Mouse (Mus musculus) spleen, postnatal 10 days (tissue): ENCODE measurements around the gene Slc38a11.

Source experiments
- DNase-seq, 2 experiments: peaks; one replicate each; pipeline ENCODE4 v3.0.0; 2021 to 2022; ENCODE audit warnings: low spot score in 2 of 2

The Slc38a11 gene

DNA sequence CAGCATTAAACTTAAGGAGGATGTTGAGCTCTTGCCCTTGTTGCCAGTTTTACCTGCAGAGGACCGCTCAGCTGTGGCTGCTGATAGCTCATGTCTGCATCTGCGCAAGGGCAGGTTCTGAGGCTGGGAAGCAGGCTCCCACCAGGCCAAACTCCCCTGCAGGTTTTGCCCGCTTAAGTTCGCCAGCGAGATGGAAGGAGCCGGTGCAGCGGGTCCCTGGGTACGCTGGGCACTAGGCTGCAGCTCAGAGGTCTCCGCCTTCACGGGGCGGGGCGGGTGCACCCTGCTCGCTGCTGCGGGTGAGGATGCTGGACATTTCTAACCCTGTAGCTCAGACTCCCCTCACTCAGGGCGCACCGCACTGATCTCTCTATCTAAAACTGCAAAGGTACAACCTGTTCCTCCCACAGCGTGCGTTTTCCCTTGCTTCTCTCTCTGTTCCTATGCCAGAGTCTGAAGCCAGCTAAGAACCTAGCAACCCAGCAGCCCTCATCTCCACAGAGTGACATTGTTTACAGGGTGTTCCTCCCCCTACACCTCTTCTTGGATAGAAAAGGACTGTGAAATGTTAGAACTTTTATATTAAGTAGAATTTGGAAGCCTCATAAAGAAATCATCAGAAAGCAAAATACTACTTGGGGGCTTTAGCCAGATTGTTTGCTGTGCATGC is at the start of gene Slc38a11:
Gene Slc38a11 (minus strand): TSS at position 207 of the 670 bp plus-strand sequence.
- DNase-seq, result peak in 1 of 2 experiments; percentile 16

DNA sequence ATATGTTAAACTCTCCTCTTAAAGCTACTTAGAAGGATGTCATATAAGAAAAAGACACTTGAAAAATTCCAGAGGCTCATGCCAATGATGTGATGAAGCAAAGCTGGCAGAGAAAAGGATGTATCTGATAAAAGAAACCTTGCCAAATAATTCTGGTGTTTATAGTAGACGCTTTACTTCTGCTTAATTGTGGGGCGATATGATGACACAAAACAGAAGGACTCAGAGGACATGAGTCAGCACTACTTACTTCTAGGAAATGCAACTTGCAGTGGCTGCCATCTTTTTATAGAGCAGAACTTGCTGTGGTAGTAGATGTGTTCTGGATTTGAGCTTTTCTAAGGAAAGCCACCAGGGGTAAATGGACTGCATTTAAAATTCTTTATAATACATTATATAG is 43.3 kb upstream of the Slc38a11 start:
- DNase-seq, result no peak

DNA sequence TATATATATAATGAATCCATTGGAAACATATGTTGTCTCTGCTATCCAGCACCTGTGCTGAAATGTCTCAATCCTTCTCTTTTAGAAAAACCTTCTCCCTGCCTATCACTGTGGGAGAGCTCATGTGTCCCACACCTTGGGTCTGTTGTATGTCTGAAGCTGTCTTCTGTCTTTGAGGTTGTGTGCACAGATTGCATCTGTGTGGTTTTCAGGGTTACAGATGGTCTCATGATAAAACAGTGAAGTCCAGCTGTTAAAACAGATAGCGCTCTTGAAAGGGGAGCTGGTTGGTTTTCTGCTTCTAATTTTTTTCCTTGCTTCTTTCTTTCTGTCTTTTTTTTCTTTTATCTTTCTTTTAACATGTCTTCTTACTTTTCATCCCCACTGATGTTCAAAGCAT is 41.6 kb upstream of the Slc38a11 start:
- DNase-seq, result no peak

DNA sequence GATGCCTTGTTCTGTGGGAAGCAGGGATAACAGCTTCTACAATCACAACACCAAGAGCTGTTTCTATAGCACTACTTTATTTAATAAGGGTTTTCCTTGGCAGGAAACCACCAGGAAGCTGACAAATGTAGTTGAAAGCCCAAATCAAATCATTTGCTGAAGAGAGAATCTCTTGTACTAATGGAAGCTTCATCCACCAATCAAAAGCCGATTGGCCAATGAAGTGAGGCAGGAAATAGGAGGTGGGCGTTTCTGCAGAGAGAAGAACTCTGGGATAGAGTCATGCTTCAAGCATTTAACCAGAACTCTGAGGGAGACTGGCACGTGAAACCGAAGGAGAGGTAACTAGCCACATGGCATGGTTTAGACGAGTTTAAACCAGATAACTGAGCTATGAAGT is 38.2 kb upstream of the Slc38a11 start:
- DNase-seq, result no peak

DNA sequence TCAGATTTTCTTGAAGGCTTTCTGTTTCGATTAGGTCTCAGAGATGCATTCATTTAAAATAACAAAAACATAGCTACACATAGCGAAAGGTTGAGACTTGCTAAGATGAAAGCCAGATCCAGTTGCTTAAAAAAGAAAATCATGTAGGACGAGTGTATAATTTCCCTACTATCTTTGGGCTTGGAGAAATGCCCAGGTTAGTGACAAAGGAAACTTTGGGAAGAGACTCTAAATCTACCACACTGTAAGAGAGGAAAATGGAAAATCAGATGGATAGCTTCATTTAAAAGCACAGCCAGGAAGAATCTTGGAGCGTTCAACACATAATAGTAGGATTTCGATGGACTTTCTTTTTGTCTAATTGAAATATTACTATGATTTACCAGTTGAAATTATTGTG is 36.1 kb upstream of the Slc38a11 start:
- DNase-seq, result no peak

DNA sequence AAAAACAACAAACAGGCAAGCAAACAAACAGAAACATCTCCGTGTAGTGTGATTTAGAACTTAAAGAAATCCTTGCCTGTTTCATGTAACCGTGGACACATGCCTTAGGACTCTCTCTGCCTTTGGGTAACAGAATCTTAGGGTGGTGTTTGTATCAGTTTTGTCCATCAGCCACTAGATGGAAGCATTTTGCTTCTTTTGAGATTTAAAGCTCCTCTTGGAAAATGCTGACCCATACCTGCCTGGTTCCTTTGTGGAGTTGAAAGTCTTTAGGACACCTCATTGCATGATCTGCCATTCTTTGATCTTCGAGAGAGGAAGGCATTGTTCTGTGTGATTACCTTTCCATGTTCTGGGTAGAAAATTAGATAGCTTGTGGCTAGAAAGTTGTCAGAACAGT is 32.3 kb upstream of the Slc38a11 start:
- no peak for DNase-seq

DNA sequence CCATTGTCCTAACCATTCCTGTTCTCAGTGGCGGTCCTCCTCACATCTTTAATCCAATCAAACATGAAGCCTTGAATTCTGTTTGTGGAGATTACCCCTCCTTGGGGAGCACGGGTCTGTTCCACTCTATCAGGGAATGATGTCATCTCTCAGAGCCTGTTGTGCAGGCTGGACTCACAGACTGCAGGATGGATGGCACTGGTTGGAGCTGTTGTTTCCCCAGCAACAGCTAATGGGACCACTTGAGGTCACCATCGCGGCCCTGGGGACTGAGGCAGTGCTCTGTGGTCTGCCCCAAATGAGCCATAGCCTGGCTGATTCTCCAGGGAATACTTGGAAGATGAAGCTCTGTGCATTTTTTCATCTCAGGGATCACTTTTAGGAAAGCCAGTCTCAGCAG is 29.2 kb upstream of the Slc38a11 start:
- no peak for DNase-seq

DNA sequence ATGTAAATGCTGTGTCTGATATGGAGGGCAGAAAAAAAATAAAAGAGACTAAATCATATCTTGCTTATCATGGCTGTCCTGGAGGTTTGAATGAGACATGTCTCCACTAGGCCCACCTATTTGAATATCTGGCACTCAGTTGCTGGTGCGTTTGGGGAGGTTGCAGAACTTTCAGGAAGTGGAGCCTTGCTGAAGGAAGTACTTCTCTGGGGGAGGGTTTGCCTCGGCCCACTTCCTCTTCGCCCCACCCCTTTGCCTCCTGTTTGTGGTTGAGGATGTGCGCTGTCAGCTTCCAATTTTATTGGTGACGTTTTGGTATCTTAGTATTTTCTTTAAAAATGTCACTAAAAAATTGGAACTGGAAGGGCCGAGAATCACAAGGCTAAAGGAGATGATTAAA is 27.5 kb upstream of the Slc38a11 start:
- DNase-seq, result peak in 1 of 2 experiments; percentile 25

DNA sequence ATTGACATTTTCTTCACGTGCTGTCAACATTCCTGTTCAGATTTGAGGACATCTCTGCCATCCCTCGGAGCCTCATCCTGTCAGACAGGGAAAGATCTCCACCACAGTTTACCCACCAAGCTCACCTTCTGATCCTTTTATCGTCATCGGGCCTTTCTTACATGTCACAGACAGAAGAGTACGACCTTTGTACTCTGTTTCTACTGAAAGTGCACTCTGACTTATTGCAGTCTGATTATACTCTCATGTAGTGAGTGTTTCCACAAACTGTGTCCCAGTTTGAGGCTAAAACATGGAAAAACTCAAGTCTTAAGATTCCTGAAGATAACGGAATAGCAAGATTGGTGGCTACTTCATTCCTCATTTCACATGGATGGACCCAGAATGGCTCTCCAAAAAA is 21.0 kb upstream of the Slc38a11 start:
- no peak for DNase-seq

DNA sequence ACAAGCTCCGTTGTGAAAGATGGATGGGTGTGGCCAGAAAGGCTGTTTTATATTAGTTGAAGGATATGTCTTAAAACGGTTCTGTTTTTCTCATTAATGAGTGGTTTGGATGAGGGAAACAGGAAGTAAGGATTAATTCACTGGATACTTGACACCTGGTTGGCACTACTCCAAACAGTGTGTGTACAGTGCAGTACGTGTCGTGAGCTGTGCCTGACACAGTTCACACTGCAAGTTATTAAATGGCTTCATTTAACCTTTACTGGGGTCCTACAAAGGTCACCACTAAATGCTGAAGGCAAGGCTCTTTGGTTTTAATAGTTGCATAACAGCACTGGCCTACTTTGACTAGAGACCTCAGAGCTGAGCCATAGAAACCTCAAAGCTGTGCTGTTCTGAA is 18.7 kb upstream of the Slc38a11 start:
- no peak for DNase-seq

DNA sequence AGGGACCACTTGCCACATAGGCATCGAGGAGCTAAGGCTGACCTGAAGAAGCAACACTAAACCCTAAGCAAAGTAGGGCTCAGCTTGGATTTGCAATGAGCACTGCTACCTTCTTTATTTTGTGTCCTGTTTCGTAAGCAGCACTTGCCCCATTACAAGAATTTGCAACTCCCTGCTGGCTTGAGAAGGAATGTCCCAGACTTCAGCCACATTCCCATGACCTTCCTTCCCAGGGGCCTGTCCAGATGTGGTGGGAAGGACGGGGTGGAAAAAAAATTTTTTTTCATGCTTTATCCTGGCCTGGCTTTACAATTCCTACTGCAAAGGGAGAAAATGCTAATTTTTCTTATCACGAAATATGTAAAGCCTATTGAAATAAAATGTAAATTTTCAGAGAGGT is 14.6 kb upstream of the Slc38a11 start:
- no peak for DNase-seq

DNA sequence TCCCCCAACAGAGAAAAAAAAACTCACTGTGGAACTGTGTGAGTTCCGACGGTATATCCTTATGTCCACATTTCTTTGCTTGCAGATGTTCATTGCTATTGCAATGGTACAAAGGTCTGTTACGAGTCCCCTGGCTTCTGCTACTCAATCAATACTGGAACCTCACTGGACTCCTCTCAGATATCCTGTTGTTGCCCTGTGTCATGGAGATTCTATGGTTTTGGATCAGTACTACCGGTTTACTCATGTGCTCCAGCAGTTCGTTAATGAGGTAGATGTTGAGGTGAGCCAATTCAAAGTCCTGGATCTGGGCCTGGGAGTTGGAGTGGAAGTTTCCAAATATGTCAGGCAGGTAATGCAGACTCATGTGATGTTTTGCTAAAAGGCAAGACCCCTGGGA is 10.6 kb upstream of the Slc38a11 start:
- no peak for DNase-seq

DNA sequence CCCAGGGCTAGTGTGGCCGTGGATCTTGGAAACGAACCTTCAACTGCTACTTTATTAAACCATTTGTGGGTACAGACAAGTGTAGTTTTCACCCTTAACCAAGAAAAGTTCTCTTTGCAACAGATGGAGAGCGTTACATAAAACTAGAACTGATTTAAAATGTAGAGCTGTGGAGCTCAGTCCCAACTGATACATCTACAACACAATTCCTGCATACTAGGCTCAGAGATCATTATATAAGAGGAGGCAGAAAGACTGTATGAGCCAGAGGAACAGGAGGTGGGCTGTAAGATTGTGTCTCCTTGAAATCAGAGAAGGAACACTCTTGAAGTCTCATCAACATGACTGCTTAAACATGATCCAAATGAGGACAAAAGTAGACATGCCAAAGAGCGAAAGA is 9.2 kb upstream of the Slc38a11 start:
- no peak for DNase-seq

DNA sequence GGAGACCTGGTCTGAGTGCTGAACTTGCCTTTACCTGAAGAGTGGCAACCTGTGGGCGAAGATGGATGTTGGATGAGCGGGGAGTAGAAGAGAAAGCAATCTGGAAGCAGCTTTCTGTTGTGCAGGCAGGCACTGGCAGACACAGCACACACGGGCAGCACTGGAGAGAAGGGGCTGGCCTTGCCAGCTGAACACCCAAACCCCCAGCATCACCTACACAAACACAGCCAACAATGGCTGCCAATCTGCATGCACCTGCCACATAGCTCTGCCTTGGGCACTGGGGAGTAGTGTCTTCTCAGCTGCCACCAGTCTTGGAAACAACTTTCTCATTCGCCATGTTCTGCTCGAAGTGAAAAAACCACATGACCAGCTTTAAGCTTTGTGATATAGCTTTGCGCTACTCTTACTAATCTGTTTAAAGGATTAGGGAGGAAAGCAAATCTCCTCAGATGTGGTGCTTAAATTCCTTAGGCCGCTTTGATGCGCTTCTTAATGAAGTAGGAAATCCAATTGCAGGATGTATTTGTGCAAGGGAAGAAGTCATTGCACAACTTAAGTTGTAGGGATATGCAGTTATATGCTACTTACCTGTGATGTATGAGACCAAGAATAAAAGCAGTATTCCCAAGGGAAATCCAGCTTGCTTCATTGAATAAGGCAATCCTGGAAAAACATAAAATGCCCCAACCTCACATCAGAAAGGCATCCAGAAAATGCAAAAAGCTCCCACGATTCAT is 2.9 kb downstream of the Slc38a11 start:
- no peak for DNase-seq

DNA sequence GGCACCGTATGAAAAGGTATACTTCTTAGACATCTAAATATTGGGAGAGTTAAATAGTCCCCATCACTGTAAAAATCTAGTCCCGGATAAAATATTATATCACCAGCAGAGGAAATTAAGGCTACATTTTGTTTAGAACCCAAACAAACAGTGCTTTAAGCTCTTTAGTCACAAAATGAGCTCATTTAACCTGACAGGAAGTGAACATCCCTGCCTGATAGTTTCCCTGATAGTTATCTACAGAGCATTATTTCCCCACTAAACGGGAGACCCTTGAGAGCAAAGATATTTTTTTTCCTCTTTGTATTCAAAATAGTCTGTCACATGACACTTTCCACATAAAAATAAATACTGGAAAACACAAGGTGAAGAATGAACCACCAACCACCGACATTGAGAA is 16.5 kb downstream of the Slc38a11 start:
- no peak for DNase-seq

DNA sequence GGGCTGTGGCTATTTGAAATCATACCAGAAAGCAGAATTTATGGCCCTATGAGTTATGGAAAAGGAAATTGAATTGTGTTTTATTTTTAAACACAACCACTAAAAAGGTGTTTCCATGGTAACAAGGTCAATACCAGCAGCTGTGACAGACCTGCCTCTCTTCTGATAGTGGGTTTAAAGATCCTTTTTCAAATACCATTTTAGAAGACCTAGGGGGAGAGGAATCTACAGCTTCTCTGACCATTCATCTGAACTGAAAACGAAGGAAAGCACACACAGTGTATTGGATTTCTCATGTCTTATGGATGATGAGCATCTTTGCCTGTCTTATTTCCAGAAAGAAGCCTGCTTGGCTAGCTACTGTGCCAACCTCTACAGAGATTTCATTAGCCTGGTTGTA is 16.9 kb downstream of the Slc38a11 start:
- DNase-seq, result no peak

DNA sequence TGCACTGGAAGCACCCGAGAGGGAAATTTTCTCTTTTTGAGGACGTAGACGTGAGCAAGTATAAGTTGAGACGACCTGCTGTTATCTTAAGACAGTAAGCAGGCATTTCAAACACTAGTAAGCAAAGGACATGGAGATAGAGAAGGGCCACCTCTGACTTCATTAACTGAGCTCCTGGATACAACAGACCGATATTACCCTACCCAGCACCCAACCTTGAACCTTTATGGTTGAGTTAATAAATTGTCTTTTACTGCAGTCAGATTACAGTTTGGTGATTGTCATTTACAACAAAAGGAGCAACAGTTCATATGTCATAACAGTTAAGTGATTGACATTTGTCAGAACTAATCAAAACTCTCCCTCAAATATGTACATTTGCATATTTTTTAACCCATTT is 17.8 kb downstream of the Slc38a11 start:
- no peak for DNase-seq

DNA sequence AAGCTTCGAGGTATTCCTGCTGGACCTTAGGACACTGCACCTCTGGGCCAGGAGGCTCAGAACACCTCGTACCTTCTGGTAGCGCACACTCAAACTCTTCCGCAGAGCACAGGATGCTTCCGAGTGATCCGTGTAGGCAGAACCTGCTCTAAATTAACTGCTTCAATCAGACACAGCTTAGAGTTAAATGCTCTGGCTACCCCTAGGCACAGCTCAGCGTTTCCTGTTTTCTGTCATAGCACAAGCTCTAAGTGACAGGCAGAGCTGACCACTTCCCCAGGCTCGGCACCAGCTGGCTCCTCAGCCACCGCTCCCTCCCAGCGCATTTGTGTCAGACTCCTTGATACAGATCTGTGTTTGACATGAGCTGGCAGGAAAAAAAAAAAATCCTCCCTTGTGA is 21.8 kb downstream of the Slc38a11 start:
- DNase-seq, result peak; percentile 7 to 50

DNA sequence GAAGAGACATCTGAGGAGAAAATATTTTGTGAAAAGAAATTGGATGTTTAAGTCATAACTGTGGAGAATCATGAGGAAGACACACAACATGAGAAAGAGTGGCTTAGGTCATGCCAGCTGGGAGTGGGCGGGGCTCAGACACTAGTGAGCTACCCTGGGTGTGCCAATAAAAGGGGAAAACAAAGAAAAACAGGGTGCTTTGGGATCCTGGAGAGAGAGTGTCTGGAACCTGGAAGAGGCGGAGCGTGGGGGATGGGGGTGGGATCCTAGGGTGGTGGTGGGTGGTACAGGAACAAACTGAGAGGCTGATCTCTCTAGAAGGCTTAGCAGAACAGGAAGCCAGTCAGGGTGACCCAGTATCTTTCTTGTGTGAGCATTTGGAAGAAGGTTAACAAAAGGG is 23.0 kb downstream of the Slc38a11 start:
- peak in 1 of 2 experiments; percentile 44 for DNase-seq

DNA sequence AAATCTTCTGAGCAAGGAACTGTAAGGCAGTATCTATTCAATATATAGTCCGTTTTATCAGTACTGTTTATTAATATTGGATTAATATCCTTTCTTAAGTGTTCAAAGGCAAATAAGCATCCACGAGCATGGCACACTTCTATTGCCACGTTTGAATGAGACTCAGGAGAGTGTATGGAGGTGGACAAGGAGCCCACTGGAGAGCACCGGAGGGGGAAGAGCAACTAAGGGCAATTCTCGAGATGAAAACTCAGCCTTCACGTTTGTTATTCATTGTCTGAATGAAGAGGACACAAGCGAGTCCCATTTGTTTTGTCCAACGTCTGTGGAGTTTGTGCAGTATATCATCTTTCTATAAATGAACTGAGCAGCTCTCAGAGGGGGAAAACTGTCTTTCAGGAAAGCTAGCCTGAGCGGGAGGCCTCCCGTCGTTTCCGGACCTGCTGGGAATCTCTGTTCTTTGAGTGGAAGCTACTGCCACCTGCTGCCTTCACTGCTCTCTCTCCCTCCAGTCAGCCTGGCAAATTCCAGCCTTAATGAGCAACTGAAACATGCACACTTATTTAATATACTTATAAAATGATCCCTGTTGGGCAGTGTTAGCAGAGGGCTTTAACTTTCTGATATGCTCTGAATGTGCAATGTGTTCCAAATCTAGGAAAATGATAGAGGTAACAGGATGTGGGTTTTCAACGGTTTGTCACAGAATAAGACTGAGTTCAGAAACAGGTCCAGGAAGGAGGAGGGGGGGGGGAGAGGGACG is 26.3 kb downstream of the Slc38a11 start:
- DNase-seq, result no peak

DNA sequence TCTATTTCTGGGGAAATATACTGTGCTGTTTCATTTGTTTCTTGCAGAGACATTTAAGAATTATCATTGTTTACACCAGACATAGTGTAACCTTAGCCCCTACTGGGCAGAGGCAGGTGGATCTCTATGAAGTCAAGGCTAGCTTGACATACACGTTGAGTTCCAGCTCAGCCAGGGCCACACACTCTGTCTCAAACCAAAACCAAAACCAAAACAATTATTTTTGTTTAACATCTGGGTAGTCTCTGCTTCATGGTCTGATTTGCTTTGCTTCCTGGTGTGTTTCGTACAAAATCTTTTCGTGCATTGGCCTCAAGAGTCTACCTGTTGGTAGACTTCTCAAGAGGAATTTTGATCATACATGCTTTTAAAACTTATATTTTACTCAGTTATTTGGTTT is 27.2 kb downstream of the Slc38a11 start:
- no peak for DNase-seq

DNA sequence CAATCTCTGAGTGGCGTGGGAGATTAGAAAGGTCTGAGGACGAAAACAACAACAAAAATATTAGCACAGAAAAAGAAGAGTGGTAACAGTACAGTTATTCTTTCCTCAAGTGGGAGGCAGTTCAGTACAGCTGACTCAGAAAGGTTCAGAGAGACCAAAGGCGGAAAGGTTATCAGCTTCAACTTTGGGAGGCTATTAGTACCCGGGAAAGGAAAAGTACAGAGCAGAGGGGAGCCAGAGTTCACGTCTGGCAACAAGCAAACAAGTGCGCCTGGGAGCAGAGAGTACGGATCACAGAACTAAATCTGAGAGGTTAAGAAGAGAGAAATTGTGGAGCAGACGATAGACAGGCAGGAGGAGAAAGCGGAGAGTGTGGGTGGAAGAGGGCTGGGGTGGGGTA is 29.7 kb downstream of the Slc38a11 start:
- DNase-seq, result no peak

DNA sequence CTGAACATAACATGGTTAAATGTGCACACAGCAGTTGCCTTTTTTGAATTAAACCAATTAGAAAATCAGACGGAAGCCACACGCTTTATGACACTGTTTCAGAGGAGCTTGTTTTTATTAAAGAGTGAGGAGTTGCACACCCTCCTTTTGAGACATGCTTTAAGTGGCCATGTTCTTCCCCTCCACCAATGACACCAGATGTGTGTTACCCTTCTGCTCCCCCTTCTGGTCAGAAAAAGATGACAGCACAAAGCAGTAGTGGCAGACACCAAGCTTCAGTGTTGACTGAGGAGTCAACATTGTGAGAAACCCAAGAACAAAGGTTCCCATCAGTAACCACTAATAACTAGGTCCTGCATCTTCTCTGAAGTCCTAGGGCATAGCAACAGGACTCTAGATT is 32.5 kb downstream of the Slc38a11 start:
- peak; percentile 11 to 70 for DNase-seq
